Mouse (Mus musculus) induced T-regulatory cell, adult 2 months (primary cell): ENCODE results near the gene Shb.

Experiments used
- DNase-seq: peaks from one replicate; pipeline ENCODE4 v3.0.0-alpha.2; 2012; ENCODE audit warnings: low read depth

Shb gene

GRCm38 (mm10) chr4:45532375-45532774 lies at the start of gene Shb:
Gene Shb (minus strand): TSS chr4:45532470.
- DNase-seq, result peak; percentile 74

GRCm38 (mm10) chr4:45581095-45581494 lies 48.8 kb upstream of the Shb start:
- no peak for DNase-seq

- DNase-seq, result no peak
These were observed 46.5 kb upstream of the Shb start for GRCm38 (mm10) chr4:45578554-45579370.

GRCm38 (mm10) chr4:45577631-45578030 lies 45.4 kb upstream of the Shb start:
- DNase-seq, result no peak

- no peak for DNase-seq
These were observed 42.4 kb upstream of the Shb start for GRCm38 (mm10) chr4:45574614-45575169.

- no peak for DNase-seq
These were observed 37.3 kb upstream of the Shb start for GRCm38 (mm10) chr4:45569521-45569920.

- no peak for DNase-seq
These were observed 25.9 kb upstream of the Shb start for GRCm38 (mm10) chr4:45558211-45558610.

DNA sequence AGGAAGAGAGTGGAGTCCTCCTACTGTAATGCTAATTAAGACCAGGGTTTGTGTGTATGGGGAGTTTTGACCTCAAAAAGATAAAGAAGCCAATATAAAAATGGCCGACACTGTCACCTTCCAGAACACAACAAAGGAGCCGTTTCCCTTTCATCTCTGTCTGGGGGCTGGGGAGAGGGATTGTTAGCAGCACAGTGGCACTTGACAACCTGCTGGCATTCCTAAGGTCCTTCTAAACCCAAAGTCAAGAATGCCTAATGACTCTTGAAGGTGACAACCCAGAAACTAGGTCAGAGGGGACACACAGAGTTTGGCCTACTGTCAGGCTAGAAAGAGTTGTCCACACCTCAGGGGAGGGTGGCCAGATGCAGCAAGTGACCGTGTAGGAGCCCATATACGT lies 20.3 kb upstream of the Shb start:
- DNase-seq, result no peak

DNA sequence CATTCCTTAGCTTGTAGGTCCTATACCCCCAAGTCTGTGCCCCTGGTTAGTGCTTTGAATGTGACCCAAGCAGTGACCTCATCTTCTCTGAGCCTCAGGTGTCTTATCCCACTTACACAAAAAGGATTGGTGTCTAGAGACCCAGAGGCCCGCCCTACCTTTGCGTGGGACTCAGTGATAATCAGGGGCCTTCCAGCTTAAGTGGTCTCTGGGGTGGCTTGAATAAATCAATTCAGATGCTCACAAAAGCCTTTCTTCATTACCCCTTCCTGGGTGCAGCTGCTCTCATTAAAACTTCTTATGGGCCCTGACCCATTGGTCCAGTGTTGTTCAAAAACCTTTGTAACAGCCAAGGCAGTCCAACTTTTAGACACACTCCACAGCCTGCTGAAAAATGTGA lies 18.7 kb upstream of the Shb start:
- no peak for DNase-seq

- DNase-seq, result peak; percentile 7
These were observed 17.2 kb upstream of the Shb start for GRCm38 (mm10) chr4:45549514-45549913.

DNA sequence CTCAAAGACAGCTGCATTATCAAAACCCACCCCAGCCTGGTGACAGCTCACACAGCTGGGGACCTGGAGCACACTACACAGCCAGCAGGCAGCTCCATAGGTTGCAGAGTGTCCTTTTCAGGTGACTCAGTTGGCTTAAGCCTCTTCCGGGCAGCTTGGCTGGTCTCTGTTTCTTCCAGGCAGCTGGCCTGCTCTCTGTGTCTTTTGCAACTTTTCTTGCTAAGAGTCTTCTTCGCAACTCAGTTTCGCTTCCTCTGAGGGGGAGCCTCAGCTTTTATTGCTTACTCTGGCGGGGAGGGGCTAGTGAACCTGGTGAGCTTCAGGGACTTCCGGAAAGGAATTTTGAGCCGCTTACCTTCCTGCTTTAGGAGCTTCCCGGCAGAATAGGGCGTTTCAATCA lies 13.6 kb upstream of the Shb start:
- no peak for DNase-seq

- no peak for DNase-seq
These were observed 11.3 kb upstream of the Shb start for GRCm38 (mm10) chr4:45543481-45544051.

GRCm38 (mm10) chr4:45540151-45540933 lies 8.1 kb upstream of the Shb start:
- no peak for DNase-seq

DNA sequence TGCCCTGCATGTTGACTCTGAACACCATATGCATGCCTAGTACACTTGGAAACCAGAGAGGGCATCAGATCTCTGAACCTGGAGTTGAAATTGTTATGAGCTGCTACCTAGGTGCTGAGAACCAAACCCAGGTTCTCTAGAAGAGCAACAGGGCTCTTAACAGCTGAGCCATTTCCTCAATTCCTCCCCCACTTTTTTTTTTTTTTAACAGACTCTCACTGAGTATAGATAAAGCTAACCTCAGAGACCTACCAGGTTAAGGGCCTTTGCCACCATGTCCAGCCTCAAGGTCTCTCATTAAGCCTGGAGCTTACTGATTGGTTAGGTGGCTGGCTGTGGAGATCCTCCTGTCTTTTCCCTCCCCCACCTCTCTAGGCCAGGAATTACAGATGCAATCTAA lies 6.9 kb upstream of the Shb start:
- DNase-seq, result no peak

- DNase-seq, result no peak
These were observed 1.2 kb upstream of the Shb start for GRCm38 (mm10) chr4:45533436-45533940.

DNA sequence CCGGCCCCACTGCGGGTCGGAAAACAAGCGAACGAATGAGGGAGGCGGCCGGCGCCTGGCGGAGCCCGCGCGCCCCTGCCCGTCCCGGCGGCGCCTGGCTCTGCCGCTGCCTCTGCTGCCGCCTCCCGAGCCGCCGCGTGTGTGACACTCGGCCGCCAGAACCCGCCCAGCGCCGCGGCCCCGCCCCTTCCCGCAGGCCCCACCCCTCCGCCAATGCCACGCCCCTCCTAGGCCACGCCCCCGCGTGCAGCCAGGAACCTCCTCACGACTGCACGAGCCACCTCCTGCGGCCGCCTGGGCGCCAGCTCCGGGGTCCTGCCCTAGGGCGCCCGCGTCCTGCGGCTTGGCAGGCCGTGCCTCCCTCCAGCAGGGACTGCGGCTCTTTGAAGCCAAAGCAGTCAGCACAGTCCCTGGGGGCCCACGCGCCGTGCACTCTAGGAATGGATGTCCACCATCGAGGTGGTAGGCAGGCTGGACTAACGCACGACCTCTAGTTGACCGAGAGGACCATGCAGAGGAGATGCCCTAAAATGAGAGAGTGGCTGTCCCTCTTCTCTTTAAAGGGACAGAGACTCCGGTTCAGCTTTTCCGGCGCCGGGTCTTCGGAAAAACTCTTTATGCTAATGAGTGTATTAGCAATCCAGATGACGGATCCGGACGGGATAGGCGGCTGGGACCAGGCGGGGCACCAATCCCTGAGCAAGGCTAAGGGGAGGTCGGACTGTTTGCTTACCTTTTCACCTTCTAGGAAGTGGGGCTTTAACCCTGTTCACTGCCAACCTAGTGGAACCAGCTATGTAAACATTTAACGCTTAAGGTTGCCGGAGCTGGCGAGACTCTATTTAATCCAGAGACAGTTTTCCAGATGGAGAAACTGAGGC lies 1.4 kb downstream of the Shb start:
- peak; percentile 92 for DNase-seq

DNA sequence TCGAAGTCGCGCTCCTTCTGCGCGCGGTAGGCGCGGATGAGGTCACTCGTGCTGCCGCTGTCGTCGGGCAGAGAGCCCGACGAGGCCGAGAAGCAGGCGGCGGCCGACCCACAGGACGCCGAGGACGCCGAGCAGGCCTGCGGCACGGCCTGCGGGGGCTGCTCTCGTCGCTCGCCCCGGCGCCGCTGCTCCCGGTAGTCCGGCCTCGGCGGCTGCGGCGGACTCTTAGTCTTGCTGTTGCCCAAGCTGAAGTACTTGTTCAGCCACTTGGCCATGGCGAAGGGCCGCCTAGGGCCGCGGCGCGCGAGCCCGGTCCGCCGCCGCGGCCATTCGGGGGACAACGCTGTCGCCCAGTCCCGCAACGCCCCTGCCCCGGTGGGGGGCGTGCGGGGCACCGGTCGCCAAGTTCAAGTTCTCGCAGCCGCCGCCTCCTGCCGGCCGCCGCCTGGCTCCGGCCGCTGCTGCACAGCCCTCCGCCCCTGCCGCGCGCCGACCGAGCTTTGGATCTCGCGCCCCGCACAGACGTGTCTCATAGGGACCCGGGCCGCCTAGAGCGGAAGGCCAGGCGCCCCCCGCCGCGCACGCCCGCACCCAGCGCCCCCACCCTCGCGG lies 2.2 kb downstream of the Shb start:
- DNase-seq, result peak; percentile 51

DNA sequence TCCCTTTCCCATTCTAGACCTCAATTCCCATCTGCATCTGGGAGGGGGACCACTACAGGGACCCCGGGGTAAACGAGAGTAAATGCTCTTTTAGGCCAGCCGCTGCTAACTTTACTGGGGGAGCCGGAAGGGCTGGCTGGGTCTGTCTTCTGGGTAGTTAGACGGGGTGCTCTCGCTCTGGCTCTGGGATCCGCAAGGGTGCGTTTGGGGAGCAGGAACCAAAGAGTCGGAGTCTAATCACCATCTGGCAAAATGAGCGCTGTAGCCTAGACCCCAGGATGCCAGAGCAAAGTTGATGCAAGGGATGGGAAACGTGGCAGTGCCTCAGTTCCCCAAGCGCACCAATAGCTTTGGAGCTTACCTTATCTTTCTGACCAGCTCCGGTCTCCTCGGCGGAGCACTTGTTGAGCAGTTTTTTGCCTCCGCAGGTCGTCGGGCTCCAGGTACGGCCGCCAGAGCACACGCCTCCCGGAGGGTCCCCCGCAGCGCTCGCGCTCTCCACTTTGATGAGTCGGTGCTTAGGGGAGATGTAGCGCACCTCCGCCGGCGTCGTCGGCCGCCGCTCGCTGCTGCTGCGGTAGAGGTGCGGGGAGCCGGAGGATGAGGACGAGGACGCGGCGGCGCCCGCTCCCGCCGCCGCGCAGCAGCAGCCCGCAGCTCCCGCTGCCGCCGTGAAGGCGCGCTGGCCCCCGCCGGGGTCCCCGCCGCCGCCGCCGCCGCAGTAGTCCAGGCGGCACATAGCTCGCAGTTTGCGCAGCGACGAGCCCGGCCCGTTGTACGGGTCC lies 2.9 kb downstream of the Shb start:
- peak; percentile 41 for DNase-seq

GRCm38 (mm10) chr4:45528355-45529198 lies 3.7 kb downstream of the Shb start:
- peak; percentile 12 for DNase-seq
